Mouse (Mus musculus) spleen, adult 10 weeks (tissue): ENCODE results near the gene BC051665. TPM values are rescaled to one million over a fixed set of nuclear protein-coding genes. Genes with fewer than 3 reads are reported as not detected.

Source experiments
- polyA plus RNA-seq: library from polyadenylated mRNA; stranded (reverse); fragments of 350-450 nt; fragmentation: Illumina TruSeq; extraction: RNeasy Lipid Tissue Mini Kit (QIAGEN cat#74804); gene quantifications from one replicate; pipeline ENCODE4 v1.2.3, GENCODE M21; 2015; ENCODE audit warnings: low replicate concordance; ENCODE audit not compliant: insufficient read depth

The BC051665 gene
- not detected for polyA plus RNA-seq

DNA sequence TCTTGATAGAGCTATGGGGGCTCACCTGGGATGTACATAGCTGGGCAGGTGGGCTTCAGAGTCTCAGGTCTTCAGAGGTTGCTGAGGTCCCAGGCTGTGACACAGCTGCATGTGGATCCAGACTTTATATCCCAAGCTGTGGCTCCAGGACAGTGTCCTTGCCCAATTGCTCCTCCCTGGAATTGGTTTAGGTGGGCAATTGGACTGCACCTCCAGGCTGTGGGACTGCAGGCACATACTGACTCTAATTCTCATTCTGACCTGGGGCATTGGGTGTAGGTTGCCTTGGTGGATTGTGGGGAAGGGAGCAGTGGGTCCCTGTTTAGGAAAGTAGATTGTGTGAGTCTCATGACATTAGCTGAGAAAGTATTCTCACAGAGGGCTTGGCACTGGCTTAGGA, at the start of gene BC051665:
BC051665 (minus strand) TSS at position 101 of the 400 bp plus-strand sequence.

DNA sequence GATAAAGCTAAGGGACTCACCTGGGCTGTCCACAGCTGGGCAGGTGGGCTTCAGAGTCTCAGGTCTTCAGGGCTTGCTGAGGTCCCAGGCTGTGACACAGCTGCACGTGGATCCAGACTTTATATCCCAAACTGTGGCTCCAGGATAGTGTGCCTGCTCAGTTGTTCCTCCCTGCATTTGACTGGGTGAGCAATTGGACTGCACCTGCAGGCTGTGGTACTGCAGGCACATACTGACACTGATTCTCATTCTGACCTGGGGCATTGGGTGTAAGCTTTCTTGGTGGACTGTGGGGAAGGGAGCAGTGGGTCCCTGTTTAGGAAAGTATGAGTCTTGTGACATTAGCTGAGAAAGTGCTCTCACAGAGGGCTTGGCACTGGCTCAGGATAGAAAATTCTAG, 16.6 kb upstream of the BC051665 start, which contains the start of gene Ctsll3:
Ctsll3 (minus strand) TSS at position 101 of the 400 bp plus-strand sequence.

Other genes with a start within 250 kb of the BC051665 start
- gene Dapk1, start 184.4 kb downstream of the BC051665 start, polyA plus RNA-seq: 13.5 TPM
- gene Ctsll3, start 16.5 kb upstream of the BC051665 start, polyA plus RNA-seq: not detected
- 9.9 TPM for gene 4930486L24Rik, start 78.1 kb upstream of the BC051665 start, polyA plus RNA-seq
- not detected for gene Gm49392, start 110.5 kb upstream of the BC051665 start, polyA plus RNA-seq
- gene Ctla2b, start 111.1 kb upstream of the BC051665 start, polyA plus RNA-seq: 24.1 TPM
- gene Tpbpb, start 118.5 kb upstream of the BC051665 start, polyA plus RNA-seq: not detected
- gene Gm49393, start 149.2 kb upstream of the BC051665 start, polyA plus RNA-seq: 4.1 TPM
- 23.0 TPM for gene Gm49391, start 150.2 kb upstream of the BC051665 start, polyA plus RNA-seq
- 181 TPM for gene Ctla2a, start 150.3 kb upstream of the BC051665 start, polyA plus RNA-seq
- not detected for gene Tpbpa, start 155.6 kb upstream of the BC051665 start, polyA plus RNA-seq
- not detected for gene Ctsj, start 219.6 kb upstream of the BC051665 start, polyA plus RNA-seq